Mouse (Mus musculus): ENCODE results near the gene Pdia5.

DNA sequence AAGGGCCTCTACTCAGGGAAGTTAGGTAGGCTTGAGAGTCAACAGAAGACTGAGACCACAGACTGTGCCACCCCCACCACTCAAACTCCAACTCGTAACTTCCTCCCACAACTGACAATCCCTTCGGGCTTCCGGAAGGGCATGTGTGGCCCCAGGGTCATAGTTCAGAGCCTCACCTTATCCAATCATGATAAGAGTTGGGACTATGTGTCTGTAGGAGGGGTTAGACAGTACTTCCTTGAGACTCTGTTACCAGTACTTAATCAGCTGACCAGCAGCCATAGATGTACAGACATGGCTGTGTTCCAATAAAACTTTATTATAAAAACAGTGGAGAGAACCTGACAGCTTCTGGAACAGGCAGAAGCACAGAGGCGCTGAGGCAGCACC is 48.7 kb downstream of the Pdia5 start:
- no peak for TF ChIP-seq CTCF (IDR thresholded peaks at IDR 0.05; ENCODE audit: extremely low read depth, insufficient read depth, low read length)
- no peak for TF ChIP-seq POLR2A (IDR thresholded peaks at IDR 0.05; ENCODE audit: extremely low read depth, insufficient read depth, low read length)
